Mouse (Mus musculus) bone marrow macrophage, adult 2 months (primary cell): ENCODE measurements around the gene Gfpt1.

Experiments
- CTCF ChIP-seq: IDR thresholded peaks from 2 replicates; pipeline ENCODE4 v1.5.1; 2012; ENCODE audit warnings: low read depth, mild to moderate bottlenecking, low read length, moderate library complexity
- POLR2A ChIP-seq: IDR thresholded peaks from 2 replicates; pipeline ENCODE4 v1.6.1; 2012; ENCODE audit warnings: mild to moderate bottlenecking, low read depth, low read length, borderline replicate concordance

- TF ChIP-seq CTCF (no peak), POLR2A (no peak)
These were observed 74.0 kb downstream of the Gfpt1 start for GRCm38 (mm10) chr6:87116596-87116995.
